22 mouse cellular contexts compared by ENCODE assay signal in the genomic region with DNA sequence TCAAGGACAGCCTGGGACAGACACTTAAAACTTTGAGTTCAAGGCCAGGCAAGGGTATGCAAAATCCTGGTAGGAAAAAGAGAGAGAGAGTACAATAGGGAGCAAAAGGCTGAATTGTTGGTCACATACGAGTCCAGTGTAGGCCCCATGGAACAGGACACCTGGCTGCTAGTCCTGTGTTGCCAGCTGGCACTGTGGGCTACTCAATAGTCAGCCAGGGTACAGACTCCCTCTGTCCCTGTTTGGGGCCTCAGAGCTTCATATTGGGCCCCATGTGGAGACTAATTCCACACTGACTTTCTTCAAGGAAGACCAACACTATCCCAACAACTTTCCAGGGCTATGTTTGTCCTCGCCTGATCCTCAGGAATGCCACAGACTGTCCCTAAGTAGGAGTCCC.
"Had no signal": no experiment of that assay in that cellular context is flagged by ENCODE, and none has a peak within 500 bp of the region (broad histone marks: within the 10 kb centered on the region; RNA-seq: fewer than 3 reads in every experiment).

No protein-coding gene starts in this region.

- ATAC-seq: forebrain, embryonic 13.5 days; forebrain, embryonic 14.5 days; forebrain, embryonic 15.5 days; forebrain, embryonic 16.5 days; forebrain, postnatal 0 days had no signal

- H3K27me3 ChIP-seq: embryonic facial prominence, embryonic 12.5 days; embryonic facial prominence, embryonic 13.5 days; embryonic facial prominence, embryonic 15.5 days; forebrain, embryonic 12.5 days; forebrain, embryonic 13.5 days; forebrain, embryonic 15.5 days; heart, embryonic 12.5 days had no signal

- H3K27ac ChIP-seq: embryonic facial prominence, embryonic 10.5 days; embryonic facial prominence, embryonic 12.5 days; embryonic facial prominence, embryonic 13.5 days; embryonic facial prominence, embryonic 15.5 days; forebrain, embryonic 12.5 days; forebrain, embryonic 13.5 days; forebrain, embryonic 15.5 days; gastrocnemius, adult 2 months; heart, adult 2 months; heart, embryonic 10.5 days had no signal

- DNase-seq: cerebellum, postnatal 36 days; embryo, embryonic 11 days; forebrain, postnatal 0 days; gastrocnemius, adult 2 months; gastrocnemius, postnatal 10 days; gastrocnemius, postnatal 14 days; gastrocnemius, postnatal 25 days; gastrocnemius, postnatal 36 days; heart, adult 2 months had no signal

- H3K4me3 ChIP-seq: embryonic facial prominence, embryonic 10.5 days; embryonic facial prominence, embryonic 12.5 days; embryonic facial prominence, embryonic 13.5 days; embryonic facial prominence, embryonic 15.5 days; erythroblast, embryonic 14.5 days; forebrain, embryonic 10.5 days; forebrain, embryonic 12.5 days; forebrain, embryonic 13.5 days; forebrain, embryonic 15.5 days; gastrocnemius, adult 2 months; heart, adult 2 months; heart, embryonic 10.5 days; heart, embryonic 12.5 days had no signal
